Mouse (Mus musculus) intestine, embryonic 15.5 days (tissue): ENCODE measurements around the gene Nlrx1. TPM values are rescaled to one million over a fixed set of nuclear protein-coding genes. Genes with fewer than 3 reads are reported as not detected.
"Not testable (repeated sequence)": the region's sequence is repeated elsewhere in the genome, so short reads cannot be mapped to it uniquely, and the experiment has no call there.

ENCODE experiments used
- ATAC-seq: fragments of 200-750 bp; cut with Nextera tagmentation; 2 replicates; pipeline ENCODE4 v1.8.0; 2017; ENCODE audit warnings: moderate TSS enrichment, moderate library complexity
- H3K27ac ChIP-seq: fragments of 300-500 bp; sonication (generic); 2 replicates; pipeline ENCODE4 v1.5.1; 2015; ENCODE audit warnings: mild to moderate bottlenecking, inconsistent platforms
- H3K27me3 ChIP-seq: fragments of 300-500 bp; sonication (generic); replicated peaks from 2 replicates; pipeline ENCODE4 v1.6.1; 2015; ENCODE audit warnings: inconsistent platforms
- H3K36me3 ChIP-seq: fragments of 300-500 bp; sonication (generic); 2 replicates; pipeline ENCODE4 v1.6.1; 2015; ENCODE audit warnings: inconsistent platforms
- H3K4me1 ChIP-seq: fragments of 300-500 bp; sonication (generic); replicated peaks from 2 replicates; pipeline ENCODE4 v1.6.1; 2015; ENCODE audit warnings: inconsistent platforms
- H3K4me2 ChIP-seq: fragments of 300-500 bp; sonication (generic); replicated peaks from 2 replicates; pipeline ENCODE4 v1.6.1; 2015; ENCODE audit warnings: mild to moderate bottlenecking, inconsistent platforms
- H3K4me3 ChIP-seq: fragments of 300-500 bp; sonication (generic); replicated peaks from 2 replicates; pipeline ENCODE4 v1.5.1; 2015; ENCODE audit warnings: inconsistent platforms
- H3K9ac ChIP-seq: fragments of 300-500 bp; sonication (generic); 2 replicates; pipeline ENCODE4 v1.6.1; 2015; ENCODE audit warnings: inconsistent platforms
- H3K9me3 ChIP-seq: fragments of 300-500 bp; sonication (generic); 2 replicates; pipeline ENCODE4 v1.6.1; 2016; ENCODE audit warnings: inconsistent platforms
- WGBS: fragments of 180-500 bp; shearing (Covaris S2); methylation state at CpG from one replicate; pipeline ENCODE4 v1.1.7; 2015; 5-methylcytosine and 5-hydroxymethylcytosine counted together
- polyA plus RNA-seq: library from polyadenylated mRNA; unstranded; fragments of >200 nt; fragmentation: Nextera tagmentation; extraction: Ambion mirVana; gene quantifications from 2 replicates; pipeline ENCODE4 v1.2.1, GENCODE M21; 2015

Nlrx1 gene
- polyA plus RNA-seq, 1 experiment from 2014 or later = 5.9 TPM

GRCm38 (mm10) chr9:44300001-44300400, 31.6 kb upstream of the Nlrx1 start:
- not testable (repeated sequence) for ATAC-seq, H3K9ac ChIP-seq, H3K4me1 ChIP-seq, H3K4me2 ChIP-seq, H3K9me3 ChIP-seq, H3K27ac ChIP-seq, H3K27me3 ChIP-seq, H3K4me3 ChIP-seq
- 98% methylated on average over 3 of the region's 3 CpGs for WGBS
- H3K36me3 ChIP-seq = peaks cover 44% of the 10 kb centered on the region

- 65% methylated on average over 3 of the region's 3 CpGs for WGBS
- Histone ChIP-seq H3K36me3 (peaks cover 34% of the 10 kb centered on the region), H3K27ac (no peak overlapping the region), H3K9me3 (no peaks in the 10 kb centered on the region), H3K9ac (no peak overlapping the region), H3K4me1 (peaks cover 16% of the 10 kb centered on the region), H3K4me3 (no peak overlapping the region), H3K27me3 (peaks cover 9% of the 10 kb centered on the region), H3K4me2 (no peak overlapping the region)
- ATAC-seq = no peak
These were observed 24.1 kb upstream of the Nlrx1 start for GRCm38 (mm10) chr9:44292490-44292889.

GRCm38 (mm10) chr9:44288959-44289291, 20.5 kb upstream of the Nlrx1 start:
- Histone ChIP-seq H3K9me3 (no peaks in the 10 kb centered on the region), H3K4me3 (peak overlapping the region; percentile 54; the same call in 1 of the 2 replicates), H3K27me3 (peaks cover 15% of the 10 kb centered on the region), H3K4me2 (peak overlapping the region; percentile 94), H3K4me1 (peaks cover 25% of the 10 kb centered on the region), H3K36me3 (peaks cover 14% of the 10 kb centered on the region), H3K27ac (no peak overlapping the region; the same call in 1 of the 2 replicates), H3K9ac (no peak overlapping the region)
- peak; percentile 14; the same call in 1 of the 2 replicates for ATAC-seq
- WGBS = 11% methylated on average over 11 of the region's 11 CpGs

GRCm38 (mm10) chr9:44288076-44288958, 19.9 kb upstream of the Nlrx1 start, which contains the start of gene Abcg4:
Gene Abcg4 (minus strand): TSS chr9:44288615.
- Histone ChIP-seq H3K9me3 (no peaks in the 10 kb centered on the region), H3K36me3 (peaks cover 14% of the 10 kb centered on the region), H3K27ac (peak within 1 kb of the TSS; percentile 19), H3K9ac (peak within 1 kb of the TSS; percentile 63), H3K4me2 (peak within 1 kb of the TSS; percentile 94), H3K4me1 (peaks cover 25% of the 10 kb centered on the region), H3K4me3 (peak within 1 kb of the TSS; percentile 54), H3K27me3 (peaks cover 15% of the 10 kb centered on the region)
- ATAC-seq = peak; percentile 73
- under 1% methylated on average over 38 of the region's 38 CpGs for WGBS

GRCm38 (mm10) chr9:44287401-44288075, 19.1 kb upstream of the Nlrx1 start:
- Histone ChIP-seq H3K27me3 (peaks cover 15% of the 10 kb centered on the region), H3K36me3 (peaks cover 6% of the 10 kb centered on the region), H3K9ac (peak overlapping the region; percentile 63), H3K9me3 (no peaks in the 10 kb centered on the region), H3K4me3 (peak overlapping the region; percentile 54), H3K27ac (peak overlapping the region; percentile 19; the same call in 1 of the 2 replicates), H3K4me2 (peak overlapping the region; percentile 94), H3K4me1 (peaks cover 25% of the 10 kb centered on the region)
- peak; percentile 48 for ATAC-seq
- 1% methylated on average over 47 of the region's 47 CpGs for WGBS

- Histone ChIP-seq H3K4me3 (peak overlapping the region; percentile 54), H3K36me3 (peaks cover 5% of the 10 kb centered on the region; the same call in 1 of the 2 replicates), H3K4me2 (peak overlapping the region; percentile 94), H3K9ac (peak overlapping the region; percentile 63), H3K4me1 (peaks cover 25% of the 10 kb centered on the region), H3K27me3 (peaks cover 15% of the 10 kb centered on the region), H3K9me3 (no peaks in the 10 kb centered on the region), H3K27ac (0 out of 2 replicates have a peak overlapping the region, but pooled peaks have one; percentile 19)
- WGBS = 15% methylated on average over 11 of the region's 11 CpGs
- no peak; the same call in 1 of the 2 replicates for ATAC-seq
These were observed 18.6 kb upstream of the Nlrx1 start for GRCm38 (mm10) chr9:44287003-44287400.

- H3K4me3 ChIP-seq = no peak overlapping the region
These were observed 18.0 kb upstream of the Nlrx1 start for GRCm38 (mm10) chr9:44286256-44286850.

GRCm38 (mm10) chr9:44283183-44283582, 14.8 kb upstream of the Nlrx1 start:
- Histone ChIP-seq H3K4me3 (no peak overlapping the region), H3K9me3 (no peaks in the 10 kb centered on the region), H3K4me2 (no peak overlapping the region), H3K27me3 (peaks cover 13% of the 10 kb centered on the region), H3K9ac (no peak overlapping the region), H3K4me1 (peaks cover 15% of the 10 kb centered on the region), H3K36me3 (no peaks in the 10 kb centered on the region), H3K27ac (no peak overlapping the region)
- ATAC-seq = no peak
- 56% methylated on average over 5 of the region's 5 CpGs for WGBS

More at GRCm38 (mm10) chr9:44286256-44286850, 18.0 kb upstream of the Nlrx1 start:
- H3K9me3 ChIP-seq = no peaks in the 10 kb centered on the region
- H3K27me3 ChIP-seq = peaks cover 15% of the 10 kb centered on the region
- peaks cover 2% of the 10 kb centered on the region; the same call in 1 of the 2 replicates for H3K36me3 ChIP-seq
- no peak overlapping the region for H3K9ac ChIP-seq
- ATAC-seq = no peak
- WGBS = 19% methylated on average over 6 of the region's 6 CpGs
- H3K27ac ChIP-seq = no peak overlapping the region
- peaks cover 25% of the 10 kb centered on the region for H3K4me1 ChIP-seq
- H3K4me2 ChIP-seq = peak overlapping the region; percentile 94

- H3K4me2 ChIP-seq = no peak overlapping the region
- no peak overlapping the region for H3K4me3 ChIP-seq
- no peaks in the 10 kb centered on the region for H3K27me3 ChIP-seq
- whole genome bisulfite sequencing = 86% methylated on average over 4 of the region's 4 CpGs
- no peaks in the 10 kb centered on the region for H3K36me3 ChIP-seq
- H3K27ac ChIP-seq = no peak overlapping the region
- H3K9ac ChIP-seq = no peak overlapping the region
- H3K9me3 ChIP-seq = 0 out of 2 replicates have a peak, but pooled peaks cover 3% of the 10 kb centered on the region
- ATAC-seq = no peak
- 0 out of 2 replicates have a peak, but pooled peaks cover 8% of the 10 kb centered on the region for H3K4me1 ChIP-seq
These were observed 1.6 kb upstream of the Nlrx1 start for GRCm38 (mm10) chr9:44269973-44270372.

- H3K9me3 ChIP-seq = 0 out of 2 replicates have a peak, but pooled peaks cover 3% of the 10 kb centered on the region
- WGBS = 84% methylated on average over 3 of the region's 3 CpGs
- no peaks in the 10 kb centered on the region for H3K27me3 ChIP-seq
- no peak overlapping the region for H3K27ac ChIP-seq
- no peak overlapping the region for H3K4me2 ChIP-seq
- no peak overlapping the region for H3K9ac ChIP-seq
- no peaks in the 10 kb centered on the region for H3K36me3 ChIP-seq
- 0 out of 2 replicates have a peak, but pooled peaks cover 8% of the 10 kb centered on the region for H3K4me1 ChIP-seq
- no peak for ATAC-seq
- H3K4me3 ChIP-seq = no peak overlapping the region
These were observed 678 bp upstream of the Nlrx1 start for GRCm38 (mm10) chr9:44269077-44269476.

GRCm38 (mm10) chr9:44268027-44268360, 405 bp downstream of the Nlrx1 start:
- ATAC-seq = peak; percentile 91
- 6% methylated on average over 28 of the region's 28 CpGs for WGBS
- Histone ChIP-seq H3K27ac (peak overlapping the region; percentile 85), H3K4me1 (0 out of 2 replicates have a peak, but pooled peaks cover 8% of the 10 kb centered on the region), H3K4me3 (peak overlapping the region; percentile 51), H3K36me3 (no peaks in the 10 kb centered on the region), H3K27me3 (no peaks in the 10 kb centered on the region), H3K9me3 (0 out of 2 replicates have a peak, but pooled peaks cover 3% of the 10 kb centered on the region), H3K4me2 (peak overlapping the region; percentile 88), H3K9ac (peak overlapping the region; percentile 87)
